Mouse (Mus musculus) frontal cortex, adult 2 months (tissue): ENCODE measurements around the gene Kdm1a. TPM values are rescaled to one million over a fixed set of nuclear protein-coding genes. Genes with fewer than 3 reads are reported as not detected.
A peak's percentile ranks its signal among the peaks of the same experiment; 100 is the strongest.

Experiments
- DNase-seq, 2 experiments: peaks; one replicate each; pipeline ENCODE4 v3.0.0; 2022; ENCODE audit warnings: low spot score in 1 of 2; ENCODE audit errors: extremely low spot score in 1 of 2
- polyA plus RNA-seq: library from polyadenylated mRNA; depleted of rRNA; stranded (reverse); fragments of >200 nt; gene quantifications from 2 replicates; pipeline ENCODE4 v1.2.3, GENCODE M21; 2012

Gene Kdm1a
- polyA plus RNA-seq, 1 experiment: 76.0 TPM

DNA sequence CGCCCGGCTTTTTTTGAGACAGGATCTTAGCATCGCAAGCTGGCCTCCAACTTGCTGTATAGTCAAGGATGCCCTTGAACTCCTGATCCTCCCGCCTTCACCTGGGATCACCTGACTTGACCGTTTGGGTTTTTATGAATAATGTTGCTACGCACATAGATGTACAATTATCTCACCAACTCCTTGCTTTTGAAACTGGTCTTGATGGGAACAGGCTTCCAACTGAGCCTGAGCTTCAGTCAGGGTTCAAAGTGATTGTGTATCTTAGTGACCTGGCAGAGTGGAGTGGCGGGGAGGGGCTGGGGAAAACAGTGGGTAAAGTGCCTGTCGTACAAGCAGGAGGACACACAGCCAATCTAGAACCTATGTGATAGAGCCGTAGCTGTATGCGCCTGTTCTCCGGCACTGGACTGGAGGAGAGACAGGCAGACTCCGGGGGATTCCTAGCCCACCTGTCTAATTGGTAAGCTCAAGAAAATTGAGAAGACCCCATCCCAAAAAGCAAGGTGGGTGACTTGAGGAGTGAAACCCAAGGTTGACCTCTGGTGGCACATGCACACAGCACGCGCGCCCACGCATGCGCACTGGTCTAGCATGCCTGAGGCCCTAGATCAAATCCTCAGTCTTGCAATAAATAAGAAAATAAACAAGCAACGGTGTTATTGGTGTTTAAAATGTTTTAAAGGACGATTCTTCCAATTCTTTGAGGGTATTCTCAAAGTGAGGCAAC lies 3.4 kb upstream of the Kdm1a start:
- no peak for DNase-seq

DNA sequence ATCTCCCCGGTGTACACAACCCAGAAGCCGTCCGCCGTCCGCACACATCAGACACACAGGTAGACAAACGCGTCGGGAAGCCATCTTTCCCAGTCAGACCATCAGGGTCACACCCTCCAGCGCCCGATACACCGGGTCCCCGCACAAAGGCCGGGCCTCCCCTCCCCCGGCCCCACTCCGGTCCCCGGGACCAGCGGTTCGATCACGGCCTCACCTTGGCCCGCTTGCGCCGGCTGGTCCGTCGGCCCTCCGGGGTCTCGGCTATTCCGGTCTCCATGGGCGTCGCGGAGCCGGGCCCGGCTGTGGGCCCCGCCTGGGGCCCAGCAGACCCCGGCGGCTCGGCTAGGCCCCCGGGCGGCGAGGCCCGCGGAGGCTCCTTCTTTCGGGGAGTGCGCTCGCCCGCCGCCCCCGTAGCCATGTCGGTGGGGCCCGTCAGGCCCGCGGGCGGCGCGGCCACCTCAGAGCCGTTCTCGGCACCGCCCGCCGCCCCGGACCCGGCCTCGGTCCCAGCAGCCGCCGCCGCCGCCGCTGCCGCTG lies 437 bp downstream of the Kdm1a start:
- no peak for DNase-seq

DNA sequence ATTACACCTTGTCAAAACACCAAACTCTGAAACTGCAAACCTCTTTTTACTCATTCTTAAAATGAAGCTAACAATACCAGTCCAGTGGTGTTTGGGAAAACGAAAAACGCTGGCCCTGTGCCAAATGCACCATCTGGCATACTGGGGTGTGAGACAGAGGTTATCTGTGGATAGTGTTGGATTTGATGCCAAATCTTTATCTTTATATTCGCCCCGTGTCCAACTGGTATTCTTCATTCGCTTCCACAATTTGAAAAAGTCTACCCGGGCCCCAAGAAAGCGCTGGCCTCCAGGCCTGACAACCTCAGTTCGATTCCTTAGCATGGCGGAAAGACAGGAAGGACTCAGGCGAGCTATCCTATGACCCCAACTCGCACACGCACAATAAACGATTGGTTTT lies 1.0 kb downstream of the Kdm1a start:
- DNase-seq: peak in 1 of 2 experiments; percentile 67

DNA sequence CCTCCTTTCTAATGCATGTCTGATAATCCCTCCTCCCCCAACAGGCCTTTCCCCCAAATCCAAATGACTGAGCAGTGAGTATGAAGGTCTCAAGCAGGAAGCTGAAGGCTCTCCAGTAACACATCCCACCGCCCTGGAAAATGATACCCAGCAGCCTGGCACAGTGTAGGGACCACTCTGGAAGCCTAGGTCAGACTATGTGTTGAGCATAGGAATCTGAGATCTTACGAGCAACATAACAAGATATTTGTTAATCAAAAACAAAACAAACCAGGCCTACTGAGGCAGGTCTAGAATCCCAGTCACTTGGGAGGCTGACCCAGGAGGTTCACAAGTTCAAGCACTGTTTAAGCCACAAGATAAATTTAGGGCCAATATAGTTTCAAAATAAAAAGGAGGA lies 2.0 kb downstream of the Kdm1a start:
- no peak for DNase-seq

DNA sequence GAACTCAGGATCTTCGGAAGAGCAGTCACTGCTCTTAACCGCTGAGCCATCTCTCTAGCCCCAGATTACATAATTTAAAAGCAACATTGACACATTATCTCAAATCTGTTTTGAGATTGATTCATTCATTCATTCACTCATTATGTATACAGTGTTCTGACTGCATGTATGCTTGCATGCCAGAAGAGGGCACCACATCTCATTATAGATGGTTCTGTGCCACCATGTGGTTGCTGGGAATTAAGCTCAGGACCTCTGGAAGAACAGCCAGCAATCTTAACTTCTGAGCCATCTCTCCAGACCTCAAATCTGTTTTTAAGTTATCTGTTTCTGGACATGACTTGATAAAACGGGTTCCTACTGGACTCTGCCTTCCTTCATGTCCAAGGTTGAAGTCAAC lies 2.7 kb downstream of the Kdm1a start:
- DNase-seq: no peak

DNA sequence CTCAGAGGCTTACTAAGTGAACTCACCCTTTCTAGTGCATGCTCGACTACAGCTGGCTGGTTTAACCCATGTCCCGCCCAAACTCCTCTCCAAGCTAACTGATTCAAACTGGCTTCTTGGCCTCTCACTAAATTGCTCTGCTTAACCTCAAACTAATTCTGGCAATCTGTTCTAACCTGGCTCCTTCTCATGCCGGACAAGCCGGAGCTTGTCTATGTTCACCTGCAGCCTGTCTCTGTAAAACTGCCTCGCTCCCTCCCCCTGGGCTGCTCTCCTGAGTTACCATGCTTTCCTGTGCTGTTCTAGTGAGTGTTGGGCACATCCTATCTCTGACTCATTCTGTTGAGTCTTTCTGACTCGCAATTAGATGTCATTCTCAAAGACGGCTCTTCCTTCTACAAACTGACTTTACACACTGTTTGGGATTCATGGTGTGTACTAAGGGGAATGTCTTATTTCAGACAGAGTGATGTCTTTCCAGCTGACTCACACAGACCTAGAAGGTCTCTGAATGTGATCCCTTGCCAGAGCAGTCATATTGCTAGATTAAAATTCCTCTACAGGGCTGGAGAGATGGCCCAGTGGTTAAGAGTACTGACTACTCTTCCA lies 4.2 kb downstream of the Kdm1a start:
- DNase-seq: no peak

DNA sequence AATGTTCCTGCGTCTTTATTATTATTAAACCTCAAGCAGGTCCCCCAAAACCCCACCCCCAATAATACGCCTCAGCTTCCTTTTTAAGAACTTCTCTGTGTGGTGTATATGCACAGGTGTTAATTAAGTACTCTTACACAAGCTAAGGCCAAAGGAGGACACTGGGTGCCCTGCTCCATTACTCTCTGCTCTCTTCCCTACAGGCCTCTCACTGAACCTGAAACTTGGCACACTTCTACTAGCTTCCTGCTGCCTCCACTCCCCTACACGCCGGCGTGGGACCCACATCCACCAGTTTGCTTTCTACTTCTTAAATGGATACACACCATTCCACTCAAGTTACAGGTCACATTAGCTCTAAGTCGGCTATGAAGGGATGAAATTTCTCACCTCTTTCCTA lies 7.3 kb downstream of the Kdm1a start:
- DNase-seq: no peak

DNA sequence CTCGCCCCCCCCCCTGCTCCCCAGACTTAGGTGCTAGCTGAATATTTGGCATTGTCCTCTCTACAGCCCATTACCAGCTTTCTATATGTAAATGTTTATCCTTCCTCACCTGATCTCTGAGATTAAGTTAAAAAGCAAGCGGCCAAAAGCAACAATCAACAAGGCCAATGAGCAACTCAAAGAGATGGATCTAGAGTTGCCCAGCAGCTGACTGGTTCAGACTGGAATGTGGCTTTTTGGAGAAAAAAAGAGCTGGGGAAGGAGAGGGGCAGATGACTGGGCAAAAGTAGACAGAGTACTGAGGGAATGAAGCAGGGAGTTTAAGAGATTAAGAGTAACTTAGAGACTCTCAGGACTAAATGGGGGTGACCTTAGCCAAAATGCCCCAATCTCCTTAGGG lies 8.5 kb downstream of the Kdm1a start:
- DNase-seq: no peak

DNA sequence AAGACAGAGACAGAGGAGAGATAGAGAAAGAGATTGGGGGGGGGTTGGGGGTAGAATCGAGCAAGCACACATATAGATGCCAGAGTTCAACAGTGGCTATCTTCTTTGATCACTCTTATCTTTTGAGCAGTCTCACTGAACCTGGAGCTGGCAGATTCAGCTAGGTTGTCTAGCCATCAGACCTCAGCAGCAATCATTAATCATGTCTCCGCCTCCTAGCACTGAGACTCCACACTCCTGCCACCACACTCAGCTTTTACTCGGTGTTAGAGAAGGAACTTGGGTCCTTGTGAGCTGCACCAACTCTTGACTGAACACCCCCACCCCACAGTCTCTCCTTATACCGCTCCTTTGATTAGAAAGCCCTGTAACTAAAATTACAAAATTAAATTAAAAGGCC lies 10.4 kb downstream of the Kdm1a start:
- no peak for DNase-seq

DNA sequence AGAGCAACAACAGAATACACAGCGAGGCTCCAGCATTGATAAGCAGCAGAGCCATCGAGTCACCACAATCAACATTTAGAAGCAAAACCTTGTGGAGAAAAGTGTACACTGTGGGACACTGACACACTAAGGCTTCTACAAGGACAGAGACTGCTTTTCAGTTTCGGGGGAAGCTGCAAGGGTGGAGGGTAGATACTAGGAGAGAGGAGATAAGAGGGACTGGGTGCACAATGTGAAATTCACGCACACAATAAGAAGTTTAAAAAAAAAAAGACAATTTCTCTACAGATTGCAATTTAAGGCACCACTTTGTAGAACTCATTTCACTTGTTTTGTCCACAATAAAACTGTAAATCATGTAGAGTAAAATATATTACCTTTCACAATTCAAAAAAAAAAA lies 14.5 kb downstream of the Kdm1a start:
- DNase-seq: no peak

DNA sequence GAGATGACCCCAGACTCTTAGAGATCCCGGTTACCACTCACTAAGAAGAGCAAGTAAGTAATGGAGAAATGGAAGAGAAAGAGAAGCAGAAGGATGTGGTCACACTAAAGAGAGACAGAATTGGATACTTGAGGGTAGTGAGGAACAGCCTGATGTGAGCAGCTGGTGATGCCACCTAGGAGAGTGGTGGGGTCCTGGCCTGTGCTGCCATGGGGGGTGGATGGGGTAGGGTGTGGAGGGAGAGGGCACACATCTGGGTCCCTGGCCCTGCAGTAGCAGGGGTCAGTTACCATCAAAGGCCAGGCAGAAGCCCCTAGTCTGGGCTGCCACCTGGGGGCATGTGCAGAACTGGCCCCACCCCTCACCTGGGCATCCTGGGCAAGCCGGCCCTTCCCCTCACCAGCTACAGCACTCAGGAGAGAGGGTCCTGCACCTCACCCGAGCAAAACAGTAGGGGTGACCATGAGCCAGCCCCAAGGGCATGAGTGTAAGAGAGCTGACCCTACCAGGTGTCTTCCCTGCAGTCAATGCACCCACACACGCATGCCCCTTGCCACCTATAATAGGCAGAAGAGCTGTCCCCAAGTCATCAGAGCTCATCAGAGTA lies 15.2 kb downstream of the Kdm1a start:
- no peak for DNase-seq

DNA sequence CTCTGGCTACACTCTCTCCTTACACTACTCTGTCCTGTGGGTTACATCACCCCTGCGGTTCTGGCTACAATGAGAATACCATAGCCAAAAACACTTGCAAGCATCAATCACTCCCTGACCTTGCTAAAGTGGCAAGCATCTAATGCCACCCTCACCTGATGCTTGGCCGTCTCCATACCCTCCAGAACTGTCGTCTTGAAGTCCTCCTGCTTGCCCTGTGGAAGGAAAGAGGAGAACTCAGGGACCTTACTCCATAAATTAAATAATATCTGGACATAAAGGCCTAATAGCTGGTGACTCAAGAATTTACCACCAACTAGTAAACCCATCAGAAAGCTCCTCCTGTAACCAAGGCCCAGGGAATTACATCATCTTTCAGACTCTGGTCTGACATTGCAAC lies 20.6 kb downstream of the Kdm1a start:
- no peak for DNase-seq

DNA sequence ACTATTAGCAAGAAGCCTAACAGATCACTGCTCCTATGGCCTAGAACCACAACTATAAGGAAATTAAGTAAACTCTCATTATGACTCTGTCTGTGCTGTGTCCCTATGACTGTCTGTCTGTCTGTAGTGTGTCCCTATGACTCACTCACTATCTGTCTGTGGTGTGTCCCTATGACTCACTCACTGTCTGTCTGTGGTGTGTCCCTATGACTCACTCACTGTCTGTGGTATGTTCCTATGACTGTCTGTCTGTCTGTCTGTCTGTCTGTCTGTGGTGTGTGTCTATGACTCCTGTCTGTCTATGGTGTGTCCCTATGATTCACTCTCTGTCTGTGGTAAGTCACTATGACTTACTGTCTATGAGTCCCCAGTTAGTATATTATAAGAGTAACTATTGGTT lies 32.5 kb downstream of the Kdm1a start:
- DNase-seq: no peak

DNA sequence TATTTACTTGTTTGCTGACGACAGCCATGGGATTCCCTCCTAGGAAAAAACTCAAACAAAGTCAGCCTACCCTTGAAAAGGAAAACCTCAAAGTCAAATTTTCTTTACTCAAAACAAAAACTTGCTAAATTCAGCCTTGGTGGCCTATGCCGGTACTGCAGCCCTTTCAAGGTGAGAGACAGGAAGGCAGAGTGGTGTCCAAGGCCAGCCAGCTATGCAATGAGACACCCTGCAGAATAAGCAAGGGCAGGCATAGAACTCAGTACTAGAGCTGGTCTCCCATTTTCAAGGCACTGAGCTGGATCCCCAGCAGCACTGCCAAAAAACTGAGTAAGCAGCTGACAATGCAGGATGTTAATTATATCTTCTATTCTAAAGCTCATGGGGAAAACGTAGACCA lies 33.9 kb downstream of the Kdm1a start:
- no peak for DNase-seq

DNA sequence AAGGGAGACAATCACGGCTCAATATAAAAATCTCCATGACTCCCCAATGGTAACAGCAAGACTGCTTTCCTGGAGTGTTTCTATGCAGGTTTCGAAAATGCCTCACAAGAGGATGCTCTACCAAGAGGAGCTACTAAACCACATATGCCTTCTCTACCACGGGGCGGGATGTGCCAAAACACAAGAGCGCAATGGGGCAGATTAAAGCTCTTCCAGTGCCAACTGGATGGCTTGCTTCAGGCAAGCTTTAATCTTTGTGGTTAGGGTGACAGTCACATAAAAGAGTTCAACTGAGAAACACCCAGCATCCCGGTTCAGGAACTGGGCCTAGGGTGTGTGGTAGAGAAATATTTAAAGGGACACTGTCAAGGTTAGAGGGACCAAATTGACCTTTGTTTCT lies 39.8 kb downstream of the Kdm1a start:
- DNase-seq: no peak

DNA sequence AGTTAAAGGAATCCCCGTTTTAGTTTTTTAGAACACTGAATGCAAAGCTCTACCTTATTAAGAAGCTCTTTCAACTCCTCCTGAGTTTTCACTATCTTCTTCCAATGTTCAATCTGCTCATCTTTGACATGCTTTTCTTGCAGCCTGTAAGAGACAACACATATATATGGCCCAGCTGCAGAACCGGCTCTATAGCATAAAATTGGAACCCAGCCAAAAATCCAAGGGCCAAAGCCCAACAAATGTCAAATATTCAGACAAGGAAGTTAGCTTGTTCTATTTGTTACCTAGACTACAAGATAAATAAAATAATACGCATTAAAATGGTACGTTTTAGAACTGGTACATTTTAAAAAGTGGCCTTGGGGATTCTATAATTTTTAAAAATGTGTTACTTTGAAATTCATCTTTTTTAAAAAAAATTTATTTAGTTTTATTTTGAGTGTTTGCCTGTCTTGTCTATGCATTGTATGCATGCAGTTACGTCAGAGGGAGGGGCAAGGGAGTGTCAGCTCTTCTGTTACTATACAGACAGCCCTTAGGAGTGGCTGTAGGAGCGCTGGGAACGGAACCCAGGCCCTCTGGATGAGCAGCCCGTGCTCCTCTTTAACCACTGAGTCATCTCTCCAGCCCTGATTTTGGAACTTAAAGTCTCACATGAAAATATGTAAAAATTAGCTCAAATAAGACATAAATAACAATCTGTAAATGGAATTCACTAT lies 42.1 kb downstream of the Kdm1a start:
- DNase-seq: no peak

DNA sequence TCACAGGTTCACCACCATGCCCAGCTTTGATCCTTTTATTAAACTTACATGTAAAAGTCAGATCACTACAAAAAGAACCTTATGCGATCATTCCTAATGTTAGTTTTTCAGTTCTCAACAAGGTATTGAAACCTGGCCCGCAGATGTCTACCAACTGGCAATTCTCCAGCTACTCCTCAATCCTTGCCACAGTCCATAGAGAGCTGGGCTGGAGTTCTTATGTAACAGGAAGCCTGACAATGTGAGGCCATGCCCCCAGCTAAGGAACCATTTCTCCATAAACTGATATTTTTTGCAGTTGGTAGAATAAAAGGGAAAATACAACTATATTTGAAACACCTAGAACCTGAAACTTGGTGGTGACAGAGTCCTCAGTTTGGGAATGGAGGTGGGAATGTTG lies 42.8 kb downstream of the Kdm1a start:
- DNase-seq: no peak

DNA sequence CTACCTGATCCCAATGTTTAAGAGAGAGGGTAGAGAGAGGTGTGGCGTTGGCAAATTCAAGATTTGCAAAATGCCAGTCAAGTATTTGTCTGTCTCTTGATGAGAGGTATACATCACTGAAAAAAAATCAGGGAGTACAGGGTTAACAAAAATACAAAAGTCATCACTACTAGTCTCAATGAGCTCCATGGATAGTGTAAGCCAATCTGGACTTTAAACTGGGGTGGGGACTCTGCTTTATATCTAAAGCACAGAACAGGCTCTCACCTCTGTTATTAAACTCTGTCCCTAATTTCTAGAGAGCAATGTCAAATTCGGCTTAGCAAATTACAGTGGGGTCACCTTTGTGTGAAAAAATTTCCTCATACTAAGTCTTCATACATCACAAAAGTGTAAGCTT lies 44.9 kb downstream of the Kdm1a start:
- DNase-seq: no peak

DNA sequence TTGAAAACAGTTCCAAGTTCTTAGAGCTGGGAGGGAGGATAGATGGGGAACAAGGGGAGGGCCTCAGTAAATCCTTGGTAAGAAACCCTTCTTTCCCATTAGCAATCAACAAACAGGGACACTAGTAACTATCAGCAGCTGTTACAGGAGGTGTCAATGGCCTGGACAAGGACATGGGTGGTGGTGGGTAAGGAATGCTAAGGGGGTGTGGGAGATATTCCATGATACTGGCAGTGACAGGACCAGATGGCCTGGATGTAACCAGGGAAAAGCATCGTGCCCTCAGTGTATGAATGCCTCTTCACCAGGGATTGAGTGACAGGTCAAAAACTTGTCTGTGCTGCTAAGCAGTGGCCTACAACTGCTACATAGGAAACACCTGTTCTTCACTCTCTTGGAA lies 49.4 kb downstream of the Kdm1a start:
- no peak for DNase-seq

DNA sequence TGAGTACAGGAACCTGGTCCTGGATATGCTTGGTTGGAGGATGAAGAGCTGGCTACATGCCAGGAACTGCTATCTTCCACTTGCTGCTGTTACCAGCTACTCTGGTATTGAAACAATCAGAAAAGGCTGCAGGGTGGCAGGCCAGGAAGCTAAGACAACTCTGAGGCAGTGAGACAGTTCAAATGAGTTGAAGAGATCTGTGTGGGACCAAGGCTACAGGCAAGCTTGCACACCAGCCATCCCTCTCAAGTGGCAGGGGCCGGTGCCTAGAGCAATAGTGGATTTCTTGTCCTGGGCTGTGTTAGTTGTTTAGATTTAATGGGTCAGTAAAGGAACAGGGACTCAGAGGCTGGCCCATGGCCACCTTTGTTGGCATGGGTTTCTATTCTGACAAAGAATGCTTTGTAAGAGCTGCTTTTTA lies 54.1 kb downstream of the Kdm1a start:
- no peak for DNase-seq

DNA sequence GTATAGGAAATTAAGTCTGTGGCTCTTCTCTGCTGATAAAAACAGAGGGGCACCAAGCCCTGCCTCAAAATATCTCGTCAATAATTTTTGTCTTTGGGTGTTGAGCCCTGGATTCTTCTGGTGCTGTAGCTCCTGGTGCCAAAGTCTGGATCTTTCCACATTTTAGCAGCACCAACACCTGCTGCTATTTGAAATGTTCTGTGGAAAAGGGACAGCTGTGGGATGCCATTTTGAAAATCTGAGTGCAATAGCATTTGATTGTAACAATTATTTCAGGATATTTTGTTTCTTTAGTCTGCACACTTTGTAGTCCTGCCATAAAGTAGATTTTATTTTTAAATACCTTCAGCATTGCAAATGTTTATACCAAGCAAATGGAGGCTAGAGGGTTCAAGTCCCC lies 54.8 kb downstream of the Kdm1a start:
- no peak for DNase-seq
